Mouse (Mus musculus) Patski (cell line): ENCODE measurements at regions not wholly inside any gene's neighbourhood (a gene's known extent, or its start where the extent isn't known, plus 50 kb on each side); places are given as distances from the start of the nearest gene placed in this dataset.

Experiments used
- ATAC-seq: fragments of 100-300 bp; one replicate; pipeline ENCODE4 v1.8.0; 2021
- CTCF ChIA-PET: fragments of 350-600 bp; sonication (Branson Sonifier 250); formaldehyde crosslinking; loops from one replicate; lab custom pipeline; 2022; ENCODE audit warnings: inconsistent platforms; lab: Charles Lee
- POLR2A ChIA-PET: fragments of 350-600 bp; sonication (Branson Sonifier 250); formaldehyde crosslinking; loops from one replicate; lab custom pipeline; 2022; ENCODE audit warnings: antibody characterized with exemption, inconsistent platforms; lab: Charles Lee
- DNase-seq: peaks from one replicate; pipeline ENCODE4 v3.0.0-alpha.2; 2011; ENCODE audit warnings: low read depth, low spot score
- H3K27me3 ChIP-seq: fragments of 371-371 bp; one replicate; pipeline ENCODE4 v1.5.1; 2021
- CTCF ChIP-seq: fragments of 100-300 bp; IDR thresholded peaks from one replicate; pipeline ENCODE4 v1.5.1; 2021
- in situ Hi-C: fragments of 300-500 bp; cut with MboI; formaldehyde crosslinking; loops from 3 replicates; pipeline ENCODE4 v1.11.1; 2018; ENCODE audit warnings: low pct_unique_long_range_greater_than_20kb, mixed read lengths

DNA sequence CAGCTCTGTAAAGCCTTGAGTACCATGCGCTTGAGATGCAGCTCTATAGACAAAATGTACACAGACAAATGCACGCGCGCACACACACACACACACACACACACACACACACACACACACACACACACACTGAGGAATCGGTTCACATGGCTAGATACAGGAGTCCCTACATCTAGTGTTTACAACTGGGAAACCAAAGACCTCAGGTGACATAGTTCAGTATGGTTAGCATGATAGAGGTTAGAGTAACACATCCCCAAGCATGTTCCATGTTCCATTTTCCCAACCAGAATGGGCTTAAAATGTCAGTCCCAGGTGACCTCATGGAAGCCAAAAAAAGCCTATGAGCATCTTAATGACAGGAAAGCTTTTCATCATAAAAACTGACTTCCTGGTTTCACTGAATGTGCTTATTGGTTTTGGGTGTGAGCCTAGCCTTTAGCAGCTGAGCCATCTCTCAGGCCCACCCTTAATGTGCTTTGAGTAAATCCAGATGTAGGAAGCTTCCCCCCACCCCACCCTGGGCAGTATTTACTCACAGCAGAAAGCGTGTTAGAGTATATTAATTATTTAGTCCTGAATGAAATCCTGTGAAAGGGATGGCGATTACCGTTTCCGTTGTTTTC lies 86.0 kb upstream of the Gbe1 start:
- no peak for TF ChIP-seq CTCF
- in situ Hi-C loops: no loop called here
- no peak for DNase-seq

DNA sequence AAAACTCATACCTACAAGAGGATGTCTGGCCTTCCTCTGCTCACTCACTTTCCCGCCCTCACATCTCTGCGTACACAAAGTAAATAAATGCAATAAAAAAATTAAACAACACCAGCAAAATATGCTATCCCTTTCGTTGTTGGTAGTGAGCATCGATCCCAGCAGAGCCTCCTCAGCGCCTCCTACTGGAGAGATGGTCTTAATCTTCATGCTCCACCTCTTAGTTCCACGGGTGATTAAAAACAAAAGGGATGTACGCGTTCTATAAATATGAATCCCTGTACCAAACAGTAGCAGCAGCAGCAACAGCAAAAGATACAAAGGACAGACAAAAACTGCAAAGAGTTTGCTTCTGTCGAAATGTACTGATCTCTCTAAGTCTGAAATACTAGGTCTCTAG lies 81.0 kb upstream of the Gbe1 start:
- POLR2A ChIA-PET: no interaction called here
- no peak for TF ChIP-seq CTCF

More for the DNA sequence above, 86.0 kb upstream of the Gbe1 start:
- ChIA-PET POLR2A (no interaction called here), CTCF (interaction anchor here (1.5 kb wide), 1 partner anchor 12 kb away, joined by 3 read pairs; no protein-coding TSS in a partner anchor)
- ATAC-seq: no peak
- H3K27me3 ChIP-seq: no peaks in the 10 kb centered on the region

DNA sequence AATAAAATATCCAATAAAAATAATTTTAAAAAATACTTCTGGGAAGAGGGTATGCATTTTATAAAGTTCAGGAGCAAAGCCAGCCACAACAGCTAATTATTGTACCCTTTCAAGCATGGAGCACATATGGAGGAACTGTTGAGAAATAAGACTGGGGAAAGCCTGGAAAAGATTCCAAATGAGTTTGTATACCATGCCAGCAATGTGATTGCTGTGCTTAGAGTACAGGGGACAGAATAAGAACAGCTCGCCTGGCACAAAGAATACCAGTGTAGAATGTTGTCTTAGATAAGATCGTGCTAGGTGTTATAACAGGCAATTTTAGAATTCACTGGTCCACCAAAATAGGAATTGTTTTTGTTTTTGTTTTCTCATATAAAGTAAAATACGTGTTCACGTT lies 78.6 kb upstream of the Gbe1 start:
- TF ChIP-seq CTCF: no peak
- CTCF ChIA-PET: no interaction called here
- in situ Hi-C loops: no loop called here
- no peak for ATAC-seq
- POLR2A ChIA-PET: no interaction called here
- DNase-seq: no peak
- peaks cover 3% of the 10 kb centered on the region for H3K27me3 ChIP-seq

More for the DNA sequence above, 81.0 kb upstream of the Gbe1 start:
- peaks cover 3% of the 10 kb centered on the region for H3K27me3 ChIP-seq
- in situ Hi-C loops: no loop called here
- ATAC-seq: no peak
- CTCF ChIA-PET: no interaction called here
- DNase-seq: no peak

DNA sequence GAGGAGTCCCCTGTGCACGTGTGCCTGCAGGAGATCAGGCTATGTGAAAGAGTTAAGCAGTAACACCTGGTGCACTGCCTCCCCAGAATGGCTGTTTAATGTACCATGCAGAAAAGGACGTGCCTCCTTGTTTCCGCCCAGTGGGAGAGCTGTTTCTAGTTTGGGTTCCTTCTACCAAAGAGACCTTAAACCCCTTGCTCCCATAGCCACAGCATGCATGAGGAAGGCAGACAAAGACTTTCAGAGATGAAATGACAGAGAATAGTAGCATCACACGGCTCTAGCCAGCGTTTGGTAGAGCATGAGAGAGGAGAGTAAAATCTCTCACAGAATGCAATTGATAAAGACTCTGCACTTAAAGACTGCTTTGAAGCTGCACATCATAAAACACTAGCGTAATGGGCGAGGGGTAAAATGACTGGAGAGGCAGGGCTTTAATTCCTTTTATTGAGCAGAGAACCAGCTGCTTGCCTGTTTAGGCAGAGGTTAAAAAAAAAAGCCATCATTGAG lies 74.3 kb upstream of the Gbe1 start:
- no peak for ATAC-seq
- H3K27me3 ChIP-seq: peaks cover 10% of the 10 kb centered on the region
- ChIA-PET POLR2A (no interaction called here), CTCF (interaction anchor here (0.7 to 1.2 kb wide), 2 partner anchors 11 to 26 kb away, joined by 3 read pairs; no protein-coding TSS in a partner anchor)
- TF ChIP-seq CTCF: no peak
- DNase-seq: no peak
- in situ Hi-C loops: no loop called here

DNA sequence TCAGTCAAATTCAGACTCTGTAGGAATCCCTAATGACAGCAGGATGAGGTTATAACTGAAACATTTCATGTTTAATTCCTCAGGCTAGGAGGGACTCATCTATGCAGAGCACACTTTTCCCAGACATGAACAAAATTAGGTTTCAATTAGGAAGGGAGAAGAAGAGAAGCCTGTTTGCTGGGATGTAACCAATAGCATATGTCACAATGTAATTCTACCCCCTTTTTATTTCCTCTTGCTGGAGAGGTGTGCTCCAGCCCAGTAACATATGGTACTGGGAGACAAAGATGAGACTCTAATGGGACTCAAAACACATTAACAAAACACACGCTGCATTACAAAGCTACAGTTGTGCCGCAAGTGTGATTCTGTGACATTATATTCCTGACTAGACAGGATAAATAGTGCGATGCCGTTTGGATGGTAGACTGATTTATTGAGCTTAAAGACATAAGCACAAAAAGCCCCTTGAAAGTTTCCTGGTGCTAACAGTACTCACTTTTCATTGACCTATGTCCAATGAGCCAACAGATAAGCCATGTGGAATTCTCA lies 69.5 kb upstream of the Gbe1 start:
- DNase-seq (no peak), ATAC-seq (no peak)
- ChIA-PET POLR2A (no interaction called here), CTCF (no interaction called here)
- no peak for TF ChIP-seq CTCF
- H3K27me3 ChIP-seq: peaks cover 21% of the 10 kb centered on the region
- in situ Hi-C loops: no loop called here

DNA sequence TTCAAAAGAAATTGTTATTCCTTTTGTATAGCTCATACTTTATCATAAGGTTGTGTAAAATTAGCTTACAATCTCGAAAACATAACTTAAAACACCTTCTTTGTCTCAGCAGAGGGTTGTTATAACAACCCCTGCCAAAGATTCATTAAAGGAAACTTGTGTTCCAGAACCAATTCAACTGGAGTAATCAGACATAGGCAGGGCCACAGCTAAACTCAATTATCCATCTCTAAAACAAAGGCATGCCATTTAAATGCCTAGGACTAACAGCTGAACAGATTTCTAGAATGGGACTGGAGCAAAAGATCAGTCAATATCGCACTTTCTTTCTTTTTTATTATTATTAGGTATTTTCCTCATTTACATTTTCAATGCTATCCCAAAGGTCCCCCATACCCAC lies 68.8 kb upstream of the Gbe1 start:
- CTCF ChIA-PET: no interaction called here
- DNase-seq: no peak
- ATAC-seq: no peak
- in situ Hi-C loops: no loop called here
- TF ChIP-seq CTCF: no peak
- POLR2A ChIA-PET: no interaction called here
- peaks cover 27% of the 10 kb centered on the region for H3K27me3 ChIP-seq

DNA sequence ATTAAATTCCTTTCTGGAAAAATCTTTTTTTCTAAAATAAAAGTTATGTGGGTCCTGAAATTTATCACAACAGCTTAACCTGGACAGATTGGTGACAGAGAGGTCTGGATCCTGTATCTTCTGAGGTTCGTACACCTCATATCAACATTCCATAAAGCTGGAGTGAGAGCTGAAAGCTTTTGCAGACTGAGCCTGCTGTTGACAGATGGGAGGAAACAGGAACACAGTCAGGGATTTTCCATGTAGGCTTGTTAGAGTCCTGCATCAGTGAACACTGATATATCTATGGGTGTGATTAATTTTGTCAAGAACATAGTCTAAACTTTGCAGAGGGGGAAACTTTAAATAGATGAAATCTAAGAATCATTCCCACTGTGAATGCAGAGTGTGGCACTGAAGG lies 54.4 kb upstream of the Gbe1 start:
- DNase-seq (no peak), ATAC-seq (no peak)
- ChIA-PET POLR2A (interaction anchor here (0.7 kb wide), 1 partner anchor 81 kb away, joined by 4 read pairs; no protein-coding TSS in a partner anchor), CTCF (no interaction called here)
- peaks cover 32% of the 10 kb centered on the region for H3K27me3 ChIP-seq
- no peak for TF ChIP-seq CTCF
- in situ Hi-C loops: no loop called here

DNA sequence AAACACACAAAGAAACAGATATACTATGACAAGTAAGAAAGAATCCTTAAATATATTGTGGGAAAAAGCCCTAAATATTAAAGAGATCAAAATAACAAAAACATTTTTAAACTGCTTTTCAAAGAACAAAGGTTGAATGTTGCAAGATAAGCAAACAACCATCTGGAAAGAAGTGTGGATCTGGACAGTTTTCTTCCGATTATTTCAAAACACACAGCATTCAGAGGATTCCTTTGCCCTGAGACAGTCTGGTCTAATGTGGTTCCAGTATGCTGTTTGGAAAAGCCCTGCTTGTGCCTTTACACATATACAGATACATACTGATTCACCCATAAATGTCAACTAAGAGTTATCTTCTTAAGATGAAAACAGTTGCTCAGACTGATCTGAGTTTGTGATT lies 53.6 kb upstream of the Gbe1 start:
- no peak for DNase-seq
- POLR2A ChIA-PET: no interaction called here
- in situ Hi-C loops: no loop called here
- no peak for ATAC-seq
- peaks cover 31% of the 10 kb centered on the region for H3K27me3 ChIP-seq
- CTCF ChIA-PET: no interaction called here
- TF ChIP-seq CTCF: no peak
